Mouse (Mus musculus): ENCODE data around the gene Lrg1.
"Not testable (repeated sequence)": the region's sequence is repeated elsewhere in the genome, so short reads cannot be mapped to it uniquely, and the experiment has no call there.

Lrg1 gene

DNA sequence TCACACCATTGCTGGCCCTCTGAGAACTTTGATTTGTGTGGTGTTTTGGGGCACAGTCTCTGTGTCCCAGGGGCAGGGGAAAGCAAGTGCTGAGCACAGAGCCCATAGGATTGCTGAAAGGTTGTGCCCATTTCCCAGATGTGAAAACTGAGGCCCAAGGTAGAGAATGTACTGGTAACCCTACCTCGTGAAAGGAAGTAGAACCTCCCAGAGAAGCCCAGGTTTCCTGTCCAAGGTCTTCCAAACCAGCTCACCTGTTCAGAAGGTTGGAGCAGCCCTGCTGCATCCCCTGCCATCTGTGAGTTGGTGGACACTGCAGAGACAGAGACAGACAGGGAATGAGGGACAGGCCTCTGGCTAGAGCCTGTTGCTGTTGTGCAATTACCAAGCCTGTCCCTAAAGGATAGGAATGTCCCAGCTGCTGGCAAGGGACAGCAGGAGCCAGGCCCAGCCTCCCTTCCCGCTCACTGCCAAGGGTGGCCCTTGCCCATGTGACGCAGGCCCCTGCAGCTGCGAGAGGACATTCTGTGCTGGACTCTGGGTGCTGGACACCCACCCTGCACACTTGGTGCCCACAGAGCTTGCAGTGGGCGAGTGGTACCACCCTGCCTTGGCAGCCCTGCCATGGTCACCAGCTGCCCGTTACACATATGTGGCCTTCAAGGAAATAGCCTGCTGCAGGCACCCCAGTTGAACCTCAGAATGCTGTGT is 13.3 kb downstream of the Lrg1 start:
- peak in 1 of 2 experiments; percentile 62 for DNase-seq (ENCODE audit: low spot score in 2 of 2)

GRCm38 (mm10) chr17:56107736-56108135 is 14.1 kb downstream of the Lrg1 start:
- no peak for DNase-seq (ENCODE audit: low spot score in 2 of 2)

DNA sequence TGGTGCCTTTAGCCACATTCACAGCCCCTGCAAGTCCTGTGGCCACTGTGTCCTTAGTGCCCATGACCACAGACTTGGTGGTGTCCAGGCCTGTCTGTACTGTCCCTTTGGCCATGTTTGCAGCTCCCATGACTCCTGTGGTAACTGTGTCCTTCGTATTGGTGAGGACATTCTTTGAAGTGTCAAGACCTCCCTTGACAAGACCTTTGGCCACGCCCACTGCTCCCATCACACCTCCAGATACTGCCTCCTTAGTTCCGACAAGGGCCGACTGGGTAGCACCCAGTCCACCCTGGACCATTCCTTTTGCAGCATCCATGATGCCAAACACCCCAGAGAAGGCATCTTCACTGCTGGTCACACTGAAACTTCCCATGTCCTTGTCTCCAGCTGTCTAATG is 14.8 kb downstream of the Lrg1 start:
- no peak for DNase-seq (ENCODE audit: low spot score in 2 of 2)

DNA sequence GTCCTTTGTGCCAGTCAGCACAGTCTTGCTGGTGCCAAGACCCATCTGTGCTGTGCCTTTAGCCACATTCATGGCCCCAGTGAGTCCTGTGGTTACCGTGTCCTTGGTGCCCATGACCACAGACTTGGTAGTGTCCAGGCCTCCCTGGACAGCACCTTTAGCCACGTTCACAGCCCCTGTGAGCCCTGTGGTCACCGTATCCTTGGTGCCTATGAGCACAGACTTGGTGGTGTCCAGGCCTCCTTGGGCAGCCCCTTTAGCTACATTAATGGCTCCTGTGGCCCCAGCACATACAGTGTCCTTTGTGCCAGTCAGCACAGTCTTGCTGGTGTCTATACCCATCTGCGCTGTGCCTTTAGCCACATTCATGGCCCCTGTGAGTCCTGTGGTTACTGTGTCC is 15.4 kb downstream of the Lrg1 start:
- not testable (repeated sequence) for DNase-seq (ENCODE audit: low spot score in 2 of 2)

DNA sequence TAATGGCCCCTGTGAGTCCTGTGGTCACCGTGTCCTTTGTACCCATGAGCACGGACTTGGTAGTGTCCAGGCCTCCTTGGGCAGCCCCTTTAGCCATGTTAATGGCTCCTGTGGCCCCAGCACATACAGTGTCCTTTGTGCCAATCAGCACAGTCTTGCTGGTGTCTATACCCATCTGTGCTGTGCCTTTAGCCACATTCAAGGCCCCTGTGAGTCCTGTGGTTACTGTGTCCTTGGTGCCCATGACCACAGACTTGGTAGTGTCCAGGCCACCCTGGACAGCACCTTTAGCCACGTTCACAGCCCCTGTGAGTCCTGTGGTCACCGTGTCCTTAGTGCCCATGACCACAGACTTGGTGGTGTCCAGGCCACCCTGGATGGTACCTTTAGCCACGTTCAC is 17.0 kb downstream of the Lrg1 start:
- DNase-seq (ENCODE audit: low spot score in 2 of 2), result not testable (repeated sequence)

DNA sequence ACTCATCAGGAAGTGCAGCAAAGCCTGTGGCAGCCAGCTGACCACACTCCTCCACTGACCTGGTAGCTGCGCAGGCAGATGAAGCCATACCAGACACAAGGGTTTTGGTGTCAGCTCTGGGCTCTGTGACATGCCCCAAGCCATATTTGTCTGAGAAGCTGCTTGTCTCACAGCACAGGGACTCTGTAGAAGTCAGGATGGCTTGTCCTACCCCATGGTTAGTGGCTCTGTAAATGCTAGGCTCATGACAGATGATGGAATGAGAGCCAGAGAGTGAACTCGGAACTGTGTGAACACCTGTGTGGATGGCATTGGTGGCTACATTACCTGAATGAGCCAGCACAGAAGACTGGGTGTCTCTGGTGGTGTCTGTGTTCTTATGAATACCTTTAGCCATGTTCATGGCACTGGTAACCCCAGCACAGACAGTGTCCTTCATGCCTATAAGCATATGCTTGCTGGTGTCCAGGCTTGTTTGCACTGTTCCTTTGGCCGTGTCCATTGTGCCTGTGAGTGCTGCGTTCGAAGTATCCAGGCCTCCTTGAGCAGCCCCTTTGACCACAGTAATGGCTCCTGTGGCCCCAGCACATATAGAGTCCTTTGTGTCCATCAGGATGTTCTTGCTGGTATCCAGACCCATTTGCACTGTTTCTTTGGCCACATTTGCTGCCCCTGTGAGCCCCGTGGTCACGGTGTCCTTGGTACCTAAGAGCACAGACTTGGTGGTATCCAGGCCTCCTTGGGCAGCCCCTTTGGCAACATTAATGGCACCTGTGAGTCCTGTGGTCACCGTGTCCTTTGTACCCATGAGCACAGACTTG is 18.1 kb downstream of the Lrg1 start:
- no peak for DNase-seq (ENCODE audit: low spot score in 2 of 2)

DNA sequence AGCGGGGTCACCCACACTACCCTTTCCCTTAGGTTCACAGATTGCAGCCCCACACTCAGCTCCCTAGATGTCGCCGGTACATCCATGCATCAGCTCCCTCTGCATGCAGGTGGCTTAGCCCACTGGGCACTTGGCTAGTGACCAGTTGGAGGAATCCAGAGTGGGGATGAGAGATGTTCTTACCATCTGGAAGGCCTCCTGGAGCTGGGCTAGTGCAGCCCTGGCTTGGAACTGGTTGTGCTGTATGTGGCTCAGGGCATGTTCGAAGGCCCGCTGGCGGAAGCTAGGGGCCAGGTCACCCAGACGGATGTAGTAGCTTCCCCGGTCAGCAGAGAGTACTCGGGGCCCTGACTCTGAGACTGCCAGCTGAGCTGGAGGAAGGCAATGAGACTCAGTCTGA is 18.9 kb downstream of the Lrg1 start:
- no peak for DNase-seq (ENCODE audit: low spot score in 2 of 2)

GRCm38 (mm10) chr17:56102158-56102557 is 19.6 kb downstream of the Lrg1 start:
- no peak for DNase-seq (ENCODE audit: low spot score in 2 of 2)

GRCm38 (mm10) chr17:56100811-56101210 is 21.0 kb downstream of the Lrg1 start:
- DNase-seq (ENCODE audit: low spot score in 2 of 2), result no peak

DNA sequence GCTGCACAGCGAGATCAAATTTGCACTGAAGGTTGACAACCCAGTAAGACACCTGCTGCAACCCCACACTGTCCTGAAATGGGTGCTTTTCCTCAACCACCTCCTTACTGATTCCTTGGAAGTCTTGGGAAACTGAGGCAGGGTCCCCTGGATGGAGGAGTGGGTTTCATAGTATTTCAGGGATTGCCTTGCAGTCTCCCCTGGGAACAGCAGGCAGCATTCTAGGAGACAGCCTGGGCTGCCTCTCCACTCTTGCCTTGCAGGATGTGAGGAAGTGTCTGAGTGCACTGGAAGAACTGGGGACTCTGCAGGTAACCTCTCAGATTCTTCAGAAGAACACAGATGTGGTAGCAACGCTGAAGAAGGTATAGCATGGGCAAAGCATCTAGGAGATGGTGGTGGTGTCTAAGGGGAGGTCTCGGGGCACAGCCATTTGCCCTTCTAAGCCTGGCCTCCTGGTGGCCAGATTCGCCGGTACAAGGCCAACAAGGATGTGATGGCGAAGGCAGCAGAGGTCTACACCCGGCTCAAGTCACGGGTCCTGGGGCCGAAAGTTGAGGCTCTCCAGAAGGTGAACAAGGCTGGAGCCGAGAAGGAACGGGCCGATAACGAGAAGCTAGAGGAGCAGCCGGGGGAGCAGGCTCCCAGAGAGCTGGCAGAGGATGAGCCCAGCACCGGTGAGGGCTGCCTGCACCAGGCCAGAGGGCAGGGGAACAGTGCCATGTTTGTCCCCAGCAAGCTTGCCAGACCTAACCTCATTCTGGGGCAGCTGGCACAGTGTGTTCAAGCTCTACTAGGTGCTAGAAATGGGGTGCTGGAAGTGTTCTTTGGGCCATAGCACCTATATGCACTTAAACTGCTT is 22.9 kb downstream of the Lrg1 start:
- DNase-seq (ENCODE audit: low spot score in 2 of 2), result no peak

DNA sequence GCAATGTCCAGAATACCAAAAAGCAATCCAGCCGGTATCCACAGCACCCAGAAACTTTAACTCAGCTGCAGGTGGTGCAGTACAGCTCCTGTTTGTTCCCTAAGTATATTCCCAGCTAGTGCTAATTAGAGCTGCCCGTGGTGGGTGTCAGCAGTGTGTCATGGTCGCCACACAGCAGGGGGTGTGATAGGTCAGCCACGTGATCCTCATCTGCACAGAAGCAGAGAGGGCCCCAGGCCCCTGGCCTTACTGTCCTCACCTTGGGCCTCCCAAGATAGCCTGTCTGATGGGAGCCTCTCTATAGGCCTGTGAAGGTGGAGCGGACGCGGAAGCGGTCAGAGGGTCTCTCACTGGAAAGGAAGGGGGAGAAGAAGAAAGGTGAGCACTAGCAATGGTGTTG is 23.6 kb downstream of the Lrg1 start:
- DNase-seq (ENCODE audit: low spot score in 2 of 2), result no peak

DNA sequence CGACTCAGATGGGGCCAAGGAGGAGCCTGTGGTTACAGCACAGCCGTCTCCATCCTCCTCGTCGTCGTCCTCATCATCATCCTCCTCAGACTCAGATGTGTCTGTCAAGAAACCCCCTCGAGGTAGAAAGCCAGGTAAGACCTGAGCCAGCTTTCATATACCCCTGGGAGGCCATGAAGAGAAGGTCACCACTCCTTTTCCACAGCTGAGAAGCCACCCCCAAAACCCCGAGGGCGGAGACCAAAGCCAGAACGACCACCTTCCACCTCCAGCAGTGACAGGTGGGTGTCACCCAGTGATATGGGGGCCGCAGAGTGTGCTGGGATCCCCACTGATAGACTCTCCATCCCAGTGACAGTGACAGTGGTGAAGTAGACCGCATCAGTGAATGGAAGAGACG is 24.9 kb downstream of the Lrg1 start:
- DNase-seq (ENCODE audit: low spot score in 2 of 2), result no peak

DNA sequence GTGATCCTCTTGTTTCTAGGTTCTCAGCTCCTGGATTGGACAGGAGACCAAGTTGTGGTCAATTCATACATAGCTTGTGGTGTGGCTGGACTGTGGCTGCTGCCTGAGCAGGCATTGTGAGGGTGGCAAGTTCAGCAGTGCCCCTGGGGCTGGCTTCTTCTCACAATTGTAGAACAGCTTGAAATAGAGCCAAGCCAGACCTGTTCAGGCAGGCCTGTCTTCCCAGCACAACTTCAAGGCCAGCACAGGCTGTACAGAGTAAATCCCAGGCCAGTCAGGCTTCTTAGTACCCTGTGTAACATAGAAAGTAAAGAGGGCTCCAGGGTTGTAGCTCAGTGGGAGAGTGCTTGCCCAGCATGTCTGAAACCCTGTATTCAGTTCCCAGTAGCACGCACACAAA is 29.0 kb downstream of the Lrg1 start:
- no peak for DNase-seq (ENCODE audit: low spot score in 2 of 2)

DNA sequence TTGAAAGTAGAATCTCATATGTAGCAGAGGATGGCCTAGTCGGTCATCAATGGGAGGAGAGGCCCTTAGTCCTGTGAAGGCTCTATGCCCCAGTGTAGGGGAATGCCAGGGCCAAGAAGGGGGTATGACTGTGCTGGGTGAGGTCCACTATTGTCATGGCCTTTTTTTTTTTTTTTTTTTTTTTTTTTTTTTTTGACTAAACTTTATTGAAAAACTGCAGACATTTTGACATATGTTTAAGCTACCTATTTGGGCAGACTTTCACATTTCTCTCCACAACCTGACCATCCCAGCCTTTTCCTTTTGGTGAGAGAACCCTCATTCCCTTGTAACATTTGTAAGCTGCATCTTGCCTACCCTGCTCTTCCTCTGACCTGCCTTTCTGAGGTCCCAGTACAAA is 29.5 kb downstream of the Lrg1 start:
- no peak for DNase-seq (ENCODE audit: low spot score in 2 of 2)

GRCm38 (mm10) chr17:56080781-56081585 is 40.8 kb downstream of the Lrg1 start:
- peak; percentile 45 to 46 for DNase-seq (ENCODE audit: low spot score in 2 of 2)

- peak in 1 of 2 experiments; percentile 23 for DNase-seq (ENCODE audit: low spot score in 2 of 2)
Observed at GRCm38 (mm10) chr17:56079921-56080320, 41.9 kb downstream of the Lrg1 start.

DNA sequence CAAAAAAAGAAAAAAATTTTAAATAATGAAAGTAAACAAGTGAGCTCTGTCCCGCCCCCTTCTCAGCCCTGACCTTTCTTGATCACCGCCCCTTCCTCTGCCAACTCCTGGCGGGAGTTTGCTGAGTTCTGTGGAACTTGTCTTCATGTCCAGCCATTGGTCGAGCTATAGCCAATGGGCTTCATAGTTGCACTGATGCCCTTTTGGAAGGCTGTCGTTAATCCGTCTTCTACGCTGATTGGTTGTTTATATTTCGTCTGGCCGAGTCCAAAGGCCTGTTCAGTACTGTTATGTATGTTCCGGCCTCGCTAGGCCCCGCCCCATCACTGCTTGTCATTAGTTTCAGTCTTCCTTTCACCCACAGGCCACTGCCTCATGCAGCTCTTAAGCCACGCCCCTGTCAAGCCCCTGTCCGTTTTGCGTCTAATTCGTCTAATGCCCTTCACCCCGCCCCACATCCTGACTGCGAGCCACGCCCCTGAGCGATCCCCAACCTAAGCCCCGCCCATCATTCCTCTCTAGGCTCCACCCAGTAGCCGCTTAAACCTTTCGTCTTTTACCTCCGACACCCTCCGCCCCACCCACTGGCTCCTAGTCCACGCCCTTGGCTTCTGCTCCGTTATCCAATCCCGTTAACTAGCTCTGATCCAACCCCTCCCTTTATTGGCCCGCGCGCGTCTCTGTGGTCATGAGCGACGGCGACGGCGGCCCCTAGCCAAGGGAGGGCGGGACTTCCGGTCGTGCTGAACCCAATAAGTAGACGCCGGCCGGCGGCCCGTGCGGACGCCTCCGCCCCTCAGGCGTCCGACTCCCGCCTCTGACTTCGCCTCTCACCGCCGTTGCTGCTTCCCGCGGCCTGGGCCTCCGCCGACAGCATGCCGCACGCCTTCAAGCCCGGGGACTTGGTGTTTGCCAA is 42.7 kb downstream of the Lrg1 start, which contains the start of gene Hdgfl2:
Gene Hdgfl2, plus strand, starts transcription at position 755 of the 916 bp plus-strand sequence.
- DNase-seq (ENCODE audit: low spot score in 2 of 2), result peak; percentile 99

DNA sequence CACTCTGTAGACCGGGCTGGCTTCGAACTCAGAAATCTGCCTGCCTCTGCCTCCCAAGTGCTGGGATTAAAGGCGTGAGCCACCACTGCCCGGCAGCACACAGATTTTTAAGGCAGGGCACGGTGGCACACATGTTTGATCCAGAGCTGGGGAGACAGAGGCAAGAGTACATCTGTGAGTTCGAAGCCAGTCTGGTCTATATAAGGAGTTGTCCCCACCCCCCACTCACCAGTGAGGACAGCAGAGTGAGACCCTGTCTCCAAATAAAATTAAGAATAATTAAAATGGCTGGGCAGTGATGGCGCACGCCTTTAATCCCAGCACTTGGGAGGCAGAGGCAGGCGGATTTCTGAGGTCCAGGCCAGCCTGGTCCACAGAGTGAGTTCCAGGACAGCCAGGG is 43.4 kb downstream of the Lrg1 start:
- DNase-seq (ENCODE audit: low spot score in 2 of 2), result not testable (repeated sequence)

GRCm38 (mm10) chr17:56077523-56077922 is 44.3 kb downstream of the Lrg1 start:
- no peak for DNase-seq (ENCODE audit: low spot score in 2 of 2)

DNA sequence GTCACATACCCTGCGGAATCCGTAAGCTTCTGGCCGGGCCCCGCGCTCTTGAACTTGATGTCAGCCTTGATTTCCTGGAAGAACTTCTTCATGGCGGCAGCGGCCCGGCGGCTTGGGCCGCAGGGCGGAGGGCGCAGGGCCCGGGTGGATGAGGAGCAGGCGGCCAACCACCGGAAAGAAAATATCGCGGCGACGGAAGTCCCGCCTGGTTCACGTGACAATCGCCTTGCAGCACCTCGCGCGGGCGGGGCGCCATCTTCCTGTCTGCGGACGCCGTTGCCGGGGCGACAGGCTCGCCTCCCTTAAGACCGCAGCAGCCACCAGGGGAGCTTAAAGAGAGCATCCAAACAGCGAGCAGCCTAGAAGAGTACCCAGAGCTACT is 47.0 kb downstream of the Lrg1 start, which contains the start of gene Ubxn6:
Gene Ubxn6, minus strand, starts transcription at position 202 of the 382 bp plus-strand sequence.
- DNase-seq (ENCODE audit: low spot score in 2 of 2), result peak; percentile 98 to 99
